Mouse (Mus musculus) stomach, postnatal 0 days (tissue): Measurements from ENCODE around the gene Snd1. TPM values are rescaled to one million over a fixed set of nuclear protein-coding genes. Genes with fewer than 3 reads are reported as not detected.

Experiments used
- ATAC-seq: fragments of 200-750 bp; cut with Nextera tagmentation; 2 replicates; pipeline ENCODE4 v1.8.0; 2017; ENCODE audit not compliant: low FRiP score, low TSS enrichment
- DNase-seq: peaks from one replicate; pipeline ENCODE4 v3.0.0-alpha.2; 2016; ENCODE audit warnings: low spot score
- H3K27ac ChIP-seq: fragments of 300-500 bp; sonication (generic); replicated peaks from 2 replicates; pipeline ENCODE4 v1.5.1; 2014; ENCODE audit warnings: mild to moderate bottlenecking, control low read depth
- H3K27me3 ChIP-seq: fragments of 300-500 bp; sonication (generic); 2 replicates; pipeline ENCODE4 v1.6.1; 2014; ENCODE audit warnings: low read length; ENCODE audit not compliant: control insufficient read depth, insufficient read depth
- H3K36me3 ChIP-seq: fragments of 300-500 bp; sonication (generic); 2 replicates; pipeline ENCODE4 v1.6.1; 2014; ENCODE audit warnings: low read length, mixed read lengths; ENCODE audit not compliant: control insufficient read depth, insufficient read depth
- H3K4me1 ChIP-seq: fragments of 300-500 bp; sonication (generic); replicated peaks from 2 replicates; pipeline ENCODE4 v1.6.1; 2014; ENCODE audit warnings: antibody characterized with exemption; ENCODE audit not compliant: control insufficient read depth, insufficient read depth
- H3K4me2 ChIP-seq: fragments of 300-500 bp; sonication (generic); replicated peaks from 2 replicates; pipeline ENCODE4 v1.6.1; 2014; ENCODE audit warnings: low read depth, mild to moderate bottlenecking, control low read depth, moderate library complexity
- H3K4me3 ChIP-seq: fragments of 300-500 bp; sonication (generic); 2 replicates; pipeline ENCODE4 v1.5.1; 2014; ENCODE audit warnings: low read depth, low read length, control low read depth
- H3K9ac ChIP-seq: fragments of 300-500 bp; sonication (generic); 2 replicates; pipeline ENCODE4 v1.6.1; 2014; ENCODE audit warnings: mild to moderate bottlenecking, low read length, control low read depth, mixed read lengths
- H3K9me3 ChIP-seq: fragments of 300-500 bp; sonication (generic); 2 replicates; pipeline ENCODE4 v1.6.1; 2016; ENCODE audit warnings: low read length; ENCODE audit not compliant: control insufficient read depth
- CTCF ChIP-seq: IDR thresholded peaks from 2 replicates; pipeline ENCODE4 v1.5.1; 2016; ENCODE audit warnings: antibody characterized with exemption, low read depth, mild to moderate bottlenecking, moderate library complexity
- EP300 ChIP-seq: optimal IDR thresholded peaks from 2 replicates; pipeline ENCODE3; 2016; ENCODE audit warnings: antibody characterized with exemption
- WGBS: fragments of 180-500 bp; shearing (Covaris S2); extraction: QIAGEN DNeasy Blood & Tissue Kit; methylation state at CpG from one replicate; pipeline ENCODE4 v1.1.7; 2014; 5-methylcytosine and 5-hydroxymethylcytosine counted together
- polyA plus RNA-seq: library from polyadenylated mRNA; unstranded; fragments of >200 nt; fragmentation: Nextera tagmentation; extraction: Ambion mirVana; gene quantifications from 2 replicates; pipeline ENCODE4 v1.2.1, GENCODE M21; 2015

Snd1 gene
- polyA plus RNA-seq, 1 experiment from 2014 or later, result 81.3 TPM

DNA sequence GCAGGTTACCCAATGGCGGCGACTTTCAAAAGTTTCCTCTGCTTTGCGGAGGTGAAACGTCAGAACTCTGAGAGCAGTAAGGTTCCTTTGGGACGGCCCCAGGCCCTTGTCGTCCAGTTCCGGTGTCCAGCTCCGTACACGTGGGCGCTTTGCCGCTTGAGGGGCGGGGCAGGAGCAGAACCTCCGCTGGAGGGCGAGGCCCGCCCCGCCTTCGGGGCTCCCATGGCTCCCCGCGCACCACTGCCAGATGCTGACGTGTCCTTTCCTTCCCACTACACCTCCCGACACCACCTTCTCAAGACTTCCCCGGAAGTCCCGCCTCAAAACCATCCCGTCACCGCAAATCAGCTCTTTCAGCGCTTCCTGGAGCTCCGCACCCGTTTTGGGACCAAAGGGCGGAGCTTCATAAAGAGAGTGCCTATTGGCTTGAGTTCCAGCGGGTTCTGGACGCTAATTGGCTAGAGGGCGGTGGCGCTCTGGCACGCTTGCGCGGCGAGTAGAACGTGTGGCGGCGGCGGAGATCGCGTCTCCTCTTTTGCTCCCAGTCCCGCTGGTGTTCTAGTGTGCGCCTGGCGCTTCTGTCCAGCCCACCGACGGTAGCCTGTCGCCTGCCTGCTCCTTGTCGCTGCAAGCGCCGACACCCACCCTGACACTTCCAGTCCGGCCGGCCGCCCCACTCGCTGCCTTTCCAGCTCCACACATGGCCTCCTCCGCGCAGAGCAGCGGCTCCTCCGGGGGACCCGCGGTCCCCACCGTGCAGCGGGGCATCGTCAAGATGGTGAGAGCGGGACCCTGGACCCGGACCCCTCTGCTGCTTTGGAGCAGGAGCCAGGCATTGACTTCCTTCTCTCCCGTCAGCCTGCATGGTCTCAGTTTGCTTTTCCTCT lies 5.2 kb downstream of the Snd1 start:
- Histone ChIP-seq H3K4me2 (peak overlapping the region; percentile 76), H3K4me3 (peak overlapping the region; percentile 88), H3K27ac (peak overlapping the region; percentile 88), H3K9me3 (no peaks in the 10 kb centered on the region), H3K4me1 (no peaks in the 10 kb centered on the region), H3K27me3 (no peaks in the 10 kb centered on the region), H3K36me3 (no peaks in the 10 kb centered on the region), H3K9ac (peak overlapping the region; percentile 83)
- DNase-seq (peak; percentile 99), ATAC-seq (peak; percentile 99)
- TF ChIP-seq EP300 (no peak), CTCF (peak; percentile 26)
- under 1% methylated on average over 68 of the region's 68 CpGs for WGBS

DNA sequence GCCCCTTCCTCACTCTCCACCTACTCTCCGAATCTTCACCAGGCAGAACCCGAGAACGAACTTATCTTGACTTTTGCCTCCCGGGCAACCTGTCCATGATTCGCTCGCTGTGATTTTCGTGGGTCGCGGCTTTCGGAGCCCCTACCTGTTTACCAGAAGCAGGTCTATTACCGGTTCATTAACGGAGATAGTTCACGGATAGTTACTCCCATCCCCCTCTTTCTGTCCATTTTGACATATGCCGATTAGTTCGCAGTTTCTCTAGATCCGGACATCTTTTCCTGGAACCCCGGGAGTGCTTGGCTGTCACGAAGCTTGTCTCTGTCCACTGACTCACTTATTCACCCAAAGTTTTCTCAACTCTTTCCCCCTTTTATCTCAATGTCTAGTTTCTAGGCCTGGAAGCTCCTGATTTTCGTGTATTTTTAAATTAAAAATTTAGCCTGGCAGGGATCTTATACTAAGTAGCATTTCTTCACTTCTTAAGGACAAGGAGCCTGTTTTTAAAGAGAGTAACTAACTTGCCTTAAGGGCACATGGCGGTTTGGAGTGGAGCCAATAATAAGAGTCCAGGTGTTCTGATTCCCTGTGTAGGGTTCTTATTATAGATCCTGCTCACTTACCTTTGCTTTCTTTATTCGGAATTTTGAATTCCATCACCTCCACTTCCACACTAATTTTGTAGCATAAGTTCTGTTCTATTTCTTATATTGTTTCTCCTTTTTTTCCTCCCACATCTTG lies 6.0 kb downstream of the Snd1 start:
- no peaks in the 10 kb centered on the region for H3K4me1 ChIP-seq
- H3K4me3 ChIP-seq, result peak overlapping the region; percentile 88
- H3K36me3 ChIP-seq, result no peaks in the 10 kb centered on the region
- TF ChIP-seq EP300 (no peak), CTCF (no peak)
- peak overlapping the region; percentile 83 for H3K9ac ChIP-seq
- peak overlapping the region; percentile 76 for H3K4me2 ChIP-seq
- 2% methylated on average over 21 of the region's 21 CpGs for whole genome bisulfite sequencing
- H3K27me3 ChIP-seq, result no peaks in the 10 kb centered on the region
- H3K27ac ChIP-seq, result peak overlapping the region; percentile 88
- ATAC-seq, result no peak
- no peaks in the 10 kb centered on the region for H3K9me3 ChIP-seq
- DNase-seq, result no peak

DNA sequence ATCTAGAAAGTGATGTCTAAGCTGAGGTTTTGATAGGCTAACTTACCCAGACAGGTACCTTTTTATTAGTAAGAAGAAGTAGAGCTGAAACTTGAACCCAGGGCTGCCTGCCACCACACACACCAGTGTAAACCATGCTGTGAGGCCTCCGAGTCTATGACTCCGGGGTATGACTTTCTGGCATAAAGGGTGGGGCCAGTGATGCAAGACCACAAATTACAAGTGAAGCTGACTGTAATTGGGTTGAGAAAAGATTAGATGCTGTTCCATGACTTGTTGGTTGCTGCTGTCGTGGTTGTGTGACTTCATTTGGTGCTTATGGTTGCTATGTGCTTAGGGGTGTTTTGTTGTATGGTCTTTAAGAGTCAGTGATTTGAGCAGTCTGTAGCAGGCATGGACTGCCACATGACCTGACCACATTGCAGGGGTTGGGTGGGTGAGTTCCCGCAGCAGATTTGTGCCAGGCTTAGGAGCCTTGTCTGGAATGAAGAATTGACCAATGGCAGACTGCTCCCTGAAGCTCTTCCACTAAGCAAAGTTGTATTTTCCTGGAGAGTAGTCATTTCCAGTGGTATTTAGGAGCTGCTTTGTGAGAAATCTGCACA lies 7.9 kb downstream of the Snd1 start:
- no peak overlapping the region for H3K4me2 ChIP-seq
- H3K9me3 ChIP-seq, result no peaks in the 10 kb centered on the region
- no peak overlapping the region for H3K27ac ChIP-seq
- no peak overlapping the region for H3K4me3 ChIP-seq
- no peaks in the 10 kb centered on the region for H3K27me3 ChIP-seq
- TF ChIP-seq EP300 (no peak), CTCF (no peak)
- DNase-seq (peak; percentile 31), ATAC-seq (no peak)
- H3K4me1 ChIP-seq, result no peaks in the 10 kb centered on the region
- no peak overlapping the region for H3K9ac ChIP-seq
- 51% methylated on average over 4 of the region's 4 CpGs for WGBS
- H3K36me3 ChIP-seq, result no peaks in the 10 kb centered on the region

DNA sequence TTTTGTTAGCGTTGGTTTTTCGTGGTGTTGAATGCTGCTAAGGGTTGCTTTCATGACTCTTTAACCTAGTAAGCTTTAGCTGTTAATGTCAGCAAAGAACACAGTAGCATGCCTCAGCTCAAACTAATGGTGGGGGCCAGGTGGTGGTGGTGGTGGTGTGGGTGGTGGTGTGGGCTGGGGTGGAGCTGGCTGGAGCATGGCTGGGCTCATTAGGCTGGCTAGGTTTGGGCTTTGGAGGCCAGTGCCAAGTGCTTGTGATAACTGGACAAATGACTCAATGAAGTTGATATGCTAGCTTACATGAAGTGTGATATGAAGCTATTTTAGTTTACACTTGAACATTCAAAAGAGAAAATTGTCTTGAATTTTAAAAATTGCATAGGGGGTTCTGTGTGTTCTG lies 11.1 kb downstream of the Snd1 start:
- Histone ChIP-seq H3K4me1 (no peaks in the 10 kb centered on the region), H3K4me3 (no peak overlapping the region), H3K36me3 (no peaks in the 10 kb centered on the region; the same call in 1 of the 2 replicates), H3K27me3 (no peaks in the 10 kb centered on the region), H3K9ac (no peak overlapping the region), H3K4me2 (no peak overlapping the region), H3K27ac (no peak overlapping the region), H3K9me3 (no peaks in the 10 kb centered on the region)
- no peak for TF ChIP-seq CTCF
- 83% methylated on average over 2 of the region's 2 CpGs for WGBS
- DNase-seq (peak; percentile 26), ATAC-seq (no peak)

DNA sequence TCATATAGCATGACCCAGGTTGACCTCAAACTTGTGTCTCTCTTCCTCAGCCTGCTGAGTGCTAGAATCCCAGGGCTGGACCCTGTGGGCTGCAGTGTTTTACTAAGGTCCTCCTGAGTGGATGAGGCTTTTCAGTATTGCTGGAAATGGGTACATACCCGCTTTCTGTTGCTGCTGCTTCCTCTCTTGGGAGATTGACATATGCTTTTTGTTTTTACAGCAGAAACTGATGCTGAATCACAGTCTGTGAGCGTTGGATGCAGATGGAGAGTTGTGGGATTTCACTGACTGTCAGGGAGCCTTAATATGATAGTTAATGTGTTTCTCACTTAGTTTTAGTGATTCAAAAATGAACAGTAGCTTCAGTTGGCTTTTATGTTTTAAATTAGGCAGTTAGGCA lies 11.5 kb downstream of the Snd1 start:
- Histone ChIP-seq H3K9me3 (no peaks in the 10 kb centered on the region), H3K9ac (no peak overlapping the region), H3K4me1 (no peaks in the 10 kb centered on the region), H3K4me3 (no peak overlapping the region), H3K36me3 (no peaks in the 10 kb centered on the region; the same call in 1 of the 2 replicates), H3K27me3 (no peaks in the 10 kb centered on the region), H3K27ac (no peak overlapping the region), H3K4me2 (no peak overlapping the region)
- TF ChIP-seq CTCF (no peak), EP300 (no peak)
- 86% methylated on average over 2 of the region's 2 CpGs for whole genome bisulfite sequencing
- DNase-seq, result no peak
- no peak for ATAC-seq
